Mouse (Mus musculus): ENCODE data around the gene Tgfbr3. TPM values are rescaled to one million over a fixed set of nuclear protein-coding genes. Genes with fewer than 3 reads are reported as not detected.
"Not testable (repeated sequence)": the region's sequence is repeated elsewhere in the genome, so short reads cannot be mapped to it uniquely, and the experiment has no call there.

The Tgfbr3 gene
- polyA plus RNA-seq, 1 experiment from 2014 or later = 12.1 TPM

DNA sequence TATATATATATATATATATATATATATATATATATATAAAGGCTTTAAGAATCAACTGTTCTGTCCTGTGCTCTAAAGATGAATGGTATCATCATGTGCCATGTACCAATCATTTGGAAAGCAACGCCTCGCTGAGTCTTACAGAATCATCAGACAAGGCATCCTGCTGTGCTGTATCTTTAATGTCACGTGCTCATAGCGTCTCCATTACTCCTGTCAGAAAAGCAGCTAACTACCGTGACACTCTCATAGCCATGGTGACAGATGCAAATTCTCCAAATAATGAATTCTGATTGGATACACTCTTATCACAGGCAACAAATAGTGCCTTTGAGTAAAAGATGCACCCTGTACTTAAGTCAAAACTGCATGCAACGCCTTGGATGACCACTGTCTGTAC is 40.7 kb downstream of the Tgfbr3 start:
- Histone ChIP-seq H3K27me3 (ENCODE audit: low read depth, poor library complexity, severe bottlenecking) (no peaks in the 10 kb centered on the region), H3K27ac (no peak overlapping the region), H3K9me3 (replicated peaks) (0 out of 2 replicates have a peak, but pooled peaks cover 4% of the 10 kb centered on the region), H3K36me3 (peaks cover 21% of the 10 kb centered on the region; the same call in 1 of the 2 replicates), H3K4me1 (peaks cover 44% of the 10 kb centered on the region), H3K4me3 (no peak overlapping the region)
- no peak for DNase-seq (ENCODE audit: low spot score)
- whole genome bisulfite sequencing = 92% methylated on average over 6 of the region's 6 CpGs

DNA sequence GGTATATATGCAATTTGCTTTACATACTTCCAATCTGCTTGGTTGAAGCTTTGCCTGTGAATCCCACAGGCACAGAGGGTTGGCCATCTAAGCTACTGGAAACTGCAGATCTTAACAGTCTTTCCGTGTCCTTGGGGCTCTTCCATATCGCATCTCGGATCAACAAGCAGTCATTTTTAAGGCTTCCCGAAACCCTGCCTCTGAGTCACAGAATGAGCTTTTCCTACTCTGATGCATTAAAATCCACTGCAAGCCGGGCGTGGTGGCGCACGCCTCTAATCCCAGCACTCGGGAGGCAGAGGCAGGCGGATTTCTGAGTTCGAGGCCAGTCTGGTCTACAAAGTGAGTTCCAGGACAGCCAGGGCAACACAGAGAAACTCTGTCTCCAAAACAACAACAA is 41.1 kb downstream of the Tgfbr3 start:
- H3K27me3 ChIP-seq (ENCODE audit: low read depth, poor library complexity, severe bottlenecking); DNase-seq (ENCODE audit: low spot score); H3K9me3 ChIP-seq (replicated peaks); H3K4me3 ChIP-seq: not testable (repeated sequence)
- 92% methylated on average over 11 of the region's 11 CpGs for WGBS
- peaks cover 18% of the 10 kb centered on the region; the same call in 1 of the 2 replicates for H3K36me3 ChIP-seq
- peak overlapping the region; percentile 44; the same call in 1 of the 2 replicates for H3K27ac ChIP-seq
- H3K4me1 ChIP-seq = peaks cover 44% of the 10 kb centered on the region

DNA sequence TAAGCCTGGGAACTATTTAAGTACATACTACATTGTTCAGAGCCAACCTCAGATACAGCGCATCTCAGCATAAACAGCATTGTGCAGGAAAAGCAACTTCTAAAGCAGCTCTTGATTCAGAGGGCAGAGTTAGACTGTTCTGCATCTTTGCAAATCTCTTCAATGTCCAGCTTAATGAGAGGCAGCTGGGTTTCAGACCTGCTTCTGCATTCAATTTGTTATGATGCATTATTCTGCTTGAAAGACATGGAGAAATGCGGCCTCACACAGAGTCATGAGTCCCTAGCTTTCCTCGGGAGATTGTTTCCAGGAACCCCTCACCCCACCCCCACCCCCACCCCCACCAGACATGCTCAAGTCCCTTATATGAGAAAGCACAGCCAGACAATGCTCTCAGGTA is 41.6 kb downstream of the Tgfbr3 start:
- peaks cover 40% of the 10 kb centered on the region for H3K4me1 ChIP-seq
- no peak overlapping the region for H3K4me3 ChIP-seq
- 45% methylated on average over 3 of the region's 3 CpGs for WGBS
- DNase-seq (ENCODE audit: low spot score) = no peak
- 0 out of 2 replicates have a peak, but pooled peaks cover 4% of the 10 kb centered on the region for H3K9me3 ChIP-seq (replicated peaks)
- H3K36me3 ChIP-seq = peaks cover 18% of the 10 kb centered on the region; the same call in 1 of the 2 replicates
- no peaks in the 10 kb centered on the region for H3K27me3 ChIP-seq (ENCODE audit: low read depth, poor library complexity, severe bottlenecking)
- peak overlapping the region; percentile 44; the same call in 1 of the 2 replicates for H3K27ac ChIP-seq

DNA sequence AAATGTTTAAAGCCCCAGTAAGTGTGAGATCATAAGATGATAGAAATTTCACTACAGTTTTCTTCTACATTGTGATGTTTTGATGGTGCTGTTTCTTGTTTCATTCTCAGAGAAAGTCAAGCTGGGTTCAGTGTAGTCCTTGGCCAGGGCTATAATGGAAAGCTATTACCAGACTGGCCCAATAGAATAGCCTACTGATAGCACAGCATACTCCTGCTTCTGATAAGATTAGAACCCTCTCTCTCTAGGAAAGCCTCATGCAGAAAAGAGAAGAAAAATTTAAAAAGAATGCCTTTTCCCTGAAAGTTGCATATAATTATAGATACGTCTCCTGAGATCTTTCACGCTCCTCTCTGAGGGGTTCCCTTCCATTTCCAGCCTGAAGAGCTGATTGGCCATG is 46.0 kb downstream of the Tgfbr3 start:
- Histone ChIP-seq H3K27ac (no peak overlapping the region), H3K27me3 (ENCODE audit: low read depth, poor library complexity, severe bottlenecking) (no peaks in the 10 kb centered on the region; the same call in 1 of the 2 replicates), H3K36me3 (peaks cover 5% of the 10 kb centered on the region; the same call in 1 of the 2 replicates), H3K4me1 (peaks cover 25% of the 10 kb centered on the region), H3K9me3 (replicated peaks) (no peaks in the 10 kb centered on the region), H3K4me3 (no peak overlapping the region)
- no peak for DNase-seq (ENCODE audit: low spot score)
- WGBS = 92% methylated on average over 2 of the region's 2 CpGs

DNA sequence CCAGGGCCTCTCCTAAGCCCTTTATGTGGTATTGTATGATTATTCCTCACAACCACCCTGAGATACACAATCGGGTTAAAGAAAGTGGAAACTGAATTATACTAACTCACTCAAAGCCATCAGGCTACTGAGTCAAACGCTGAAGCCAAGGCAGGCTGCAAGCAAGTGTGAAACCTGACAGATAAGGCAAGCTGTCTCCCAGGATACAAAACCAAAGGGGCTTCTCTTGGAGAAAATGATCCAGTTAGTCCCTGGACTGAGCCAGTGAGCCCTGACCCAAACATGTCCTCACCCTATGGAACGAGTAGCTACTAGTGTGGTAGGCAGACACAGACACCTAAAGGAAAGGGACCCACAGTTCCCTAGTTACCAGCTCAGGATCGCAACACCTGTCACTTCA is 46.4 kb downstream of the Tgfbr3 start:
- no peak for DNase-seq (ENCODE audit: low spot score)
- H3K4me3 ChIP-seq = no peak overlapping the region
- H3K27ac ChIP-seq = no peak overlapping the region
- H3K4me1 ChIP-seq = peaks cover 26% of the 10 kb centered on the region
- no peaks in the 10 kb centered on the region for H3K9me3 ChIP-seq (replicated peaks)
- H3K36me3 ChIP-seq = peaks cover 5% of the 10 kb centered on the region; the same call in 1 of the 2 replicates
- 75% methylated on average over 4 of the region's 4 CpGs for WGBS
- no peaks in the 10 kb centered on the region; the same call in 1 of the 2 replicates for H3K27me3 ChIP-seq (ENCODE audit: low read depth, poor library complexity, severe bottlenecking)

DNA sequence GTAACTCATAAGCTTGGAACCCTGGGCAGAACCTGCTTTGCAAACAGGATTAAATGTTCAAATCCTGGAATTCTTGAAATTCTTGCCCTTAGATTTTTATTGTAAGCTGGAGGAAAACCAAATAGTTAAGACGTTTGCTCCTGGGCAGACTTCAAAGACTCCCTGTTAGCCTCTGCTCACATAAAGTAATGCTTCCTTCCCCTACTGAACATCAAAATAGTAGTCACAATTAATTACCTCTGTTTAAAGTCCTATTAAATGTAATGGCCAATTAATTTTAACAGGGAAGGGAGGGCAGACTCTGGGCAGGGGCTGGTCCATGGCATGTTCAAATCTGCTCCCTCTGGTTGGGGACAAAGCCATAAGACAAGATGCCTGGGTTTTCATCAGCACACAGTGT is 49.2 kb downstream of the Tgfbr3 start:
- peaks cover 44% of the 10 kb centered on the region for H3K4me1 ChIP-seq
- H3K27ac ChIP-seq = no peak overlapping the region
- no peaks in the 10 kb centered on the region; the same call in 1 of the 2 replicates for H3K27me3 ChIP-seq (ENCODE audit: low read depth, poor library complexity, severe bottlenecking)
- H3K9me3 ChIP-seq (replicated peaks) = no peaks in the 10 kb centered on the region
- no peak overlapping the region for H3K4me3 ChIP-seq
- no peaks in the 10 kb centered on the region for H3K36me3 ChIP-seq
- no peak for DNase-seq (ENCODE audit: low spot score)
- 12% methylated on average over 1 of the region's 1 CpGs for WGBS

DNA sequence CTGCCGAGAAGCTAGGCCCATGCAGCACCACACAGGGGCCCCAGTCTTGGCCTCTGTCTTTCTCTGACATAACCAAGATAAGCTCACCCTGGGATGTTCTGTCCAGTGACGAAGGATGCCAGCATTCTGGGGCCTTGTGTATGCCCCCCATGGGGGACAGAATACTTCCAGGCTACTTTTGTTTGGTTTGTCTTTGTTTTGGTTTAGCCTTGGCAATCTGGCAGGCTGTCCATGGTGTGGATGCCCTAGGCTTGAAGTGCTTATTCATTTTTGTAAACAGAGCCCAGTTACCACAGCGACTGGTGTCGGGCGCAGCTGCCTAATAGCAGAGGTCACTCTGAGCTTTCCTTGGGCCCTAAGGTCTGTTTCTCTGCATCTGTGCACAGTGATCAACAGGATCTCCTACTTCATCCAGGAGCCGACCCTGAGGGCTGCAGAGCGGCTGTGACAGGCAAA is 51.4 kb downstream of the Tgfbr3 start:
- no peaks in the 10 kb centered on the region; the same call in 1 of the 2 replicates for H3K27me3 ChIP-seq (ENCODE audit: low read depth, poor library complexity, severe bottlenecking)
- no peak overlapping the region for H3K4me3 ChIP-seq
- no peak for DNase-seq (ENCODE audit: low spot score)
- H3K27ac ChIP-seq = peak overlapping the region; percentile 31; the same call in 1 of the 2 replicates
- peaks cover 66% of the 10 kb centered on the region for H3K4me1 ChIP-seq
- H3K36me3 ChIP-seq = no peaks in the 10 kb centered on the region
- 60% methylated on average over 7 of the region's 7 CpGs for WGBS
- no peaks in the 10 kb centered on the region for H3K9me3 ChIP-seq (replicated peaks)

DNA sequence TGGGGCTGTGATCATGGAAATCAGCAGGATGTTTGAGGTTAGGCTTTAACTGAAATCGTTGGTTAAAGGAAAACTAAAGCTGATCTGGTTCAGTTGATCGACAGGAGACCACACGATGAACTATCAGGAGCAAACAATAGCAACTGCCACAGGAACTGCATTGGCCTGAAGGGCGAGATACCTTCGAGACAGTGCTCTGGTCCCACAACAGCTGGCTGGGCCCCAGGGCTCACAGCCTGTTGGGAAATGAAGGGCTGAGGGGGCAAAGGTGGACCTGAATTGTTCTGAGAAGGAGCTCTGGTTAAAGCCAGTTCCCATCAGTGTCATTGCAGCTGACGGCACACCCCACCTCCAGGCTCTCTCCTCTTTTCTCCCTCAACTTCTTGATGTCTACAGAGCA is 52.5 kb downstream of the Tgfbr3 start:
- 80% methylated on average over 6 of the region's 6 CpGs for WGBS

DNA sequence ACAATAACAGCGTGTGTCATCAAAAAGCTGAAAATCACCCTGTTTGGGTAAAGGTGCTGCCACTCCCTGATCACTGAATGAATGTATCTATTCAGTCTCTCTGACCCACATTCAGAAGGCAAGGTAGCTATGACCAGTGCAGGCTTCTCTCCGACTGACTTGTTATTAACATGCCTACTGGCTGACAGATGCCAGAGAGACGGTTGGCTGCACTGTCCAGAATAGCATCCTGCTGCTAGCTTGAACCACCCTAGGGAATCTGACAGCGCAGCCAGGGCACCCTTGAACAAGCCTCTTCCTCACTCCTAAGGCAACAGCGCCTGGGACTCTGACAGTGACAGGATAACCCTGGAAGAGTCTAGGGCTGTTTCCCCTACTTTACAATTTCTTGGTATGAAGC is 53.4 kb downstream of the Tgfbr3 start:
- Histone ChIP-seq H3K36me3 (no peaks in the 10 kb centered on the region), H3K9me3 (replicated peaks) (no peaks in the 10 kb centered on the region), H3K4me1 (peaks cover 69% of the 10 kb centered on the region), H3K27ac (no peak overlapping the region), H3K27me3 (ENCODE audit: low read depth, poor library complexity, severe bottlenecking) (no peaks in the 10 kb centered on the region), H3K4me3 (no peak overlapping the region)
- WGBS = 89% methylated on average over 5 of the region's 5 CpGs
- no peak for DNase-seq (ENCODE audit: low spot score)

More for the DNA sequence above, 52.5 kb downstream of the Tgfbr3 start:
- no peaks in the 10 kb centered on the region; the same call in 1 of the 2 replicates for H3K27me3 ChIP-seq (ENCODE audit: low read depth, poor library complexity, severe bottlenecking)
- H3K4me3 ChIP-seq = no peak overlapping the region
- no peaks in the 10 kb centered on the region for H3K36me3 ChIP-seq
- DNase-seq (ENCODE audit: low spot score) = no peak
- H3K27ac ChIP-seq = peak overlapping the region; percentile 53; the same call in 1 of the 2 replicates
- H3K9me3 ChIP-seq (replicated peaks) = no peaks in the 10 kb centered on the region
- H3K4me1 ChIP-seq = peaks cover 66% of the 10 kb centered on the region

DNA sequence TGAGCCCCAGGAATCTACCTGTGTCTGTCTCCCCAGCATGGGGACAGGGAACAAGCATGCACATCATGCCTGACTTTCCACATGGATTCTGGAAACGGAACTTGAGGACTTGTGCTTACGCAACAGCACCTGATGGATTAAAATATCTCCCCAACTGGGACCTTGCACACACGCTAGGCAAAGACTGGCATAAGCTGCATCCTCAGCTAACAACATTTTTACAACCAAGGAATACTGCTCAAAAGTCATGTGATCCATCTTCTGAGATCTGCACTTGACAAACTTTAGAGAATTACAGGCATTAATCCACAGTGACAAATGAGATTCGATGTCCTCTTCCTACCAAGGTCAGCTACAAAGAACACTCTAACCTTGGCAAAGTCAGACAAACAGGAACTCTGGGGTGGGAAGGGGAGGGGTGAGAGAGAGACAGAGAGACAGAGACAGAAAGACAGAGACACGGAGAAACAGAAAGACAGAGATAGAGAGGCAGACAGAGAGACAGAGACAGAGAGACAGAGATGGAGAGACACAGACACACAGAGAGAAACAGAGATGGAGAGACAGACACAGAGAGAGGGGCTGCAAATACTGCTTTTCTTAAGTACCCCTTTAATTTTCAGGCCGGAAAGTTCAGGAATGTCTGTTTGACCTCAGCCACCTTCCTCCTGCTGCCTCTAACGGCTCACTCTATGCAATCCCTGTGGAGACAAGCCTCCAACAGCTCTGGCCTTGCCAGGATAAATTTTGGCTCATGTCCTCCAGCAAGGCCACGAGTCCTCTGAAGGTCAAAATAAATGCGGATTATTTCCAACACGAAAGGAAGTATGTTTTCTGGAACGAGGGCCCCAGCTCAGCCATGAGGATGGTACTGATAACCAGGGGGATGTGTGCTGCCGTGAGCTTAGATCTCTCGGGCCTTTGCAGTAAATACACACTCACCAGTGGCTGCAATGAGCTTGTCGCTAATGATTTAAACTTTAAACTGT is 55.8 kb downstream of the Tgfbr3 start:
- H3K9me3 ChIP-seq (replicated peaks) = no peaks in the 10 kb centered on the region
- WGBS = 70% methylated on average over 14 of the region's 14 CpGs
- no peak for DNase-seq (ENCODE audit: low spot score)
- H3K4me3 ChIP-seq = no peak overlapping the region
- H3K4me1 ChIP-seq = peaks cover 67% of the 10 kb centered on the region
- H3K36me3 ChIP-seq = no peaks in the 10 kb centered on the region
- no peaks in the 10 kb centered on the region for H3K27me3 ChIP-seq (ENCODE audit: low read depth, poor library complexity, severe bottlenecking)
- H3K27ac ChIP-seq = peak overlapping the region; percentile 63

DNA sequence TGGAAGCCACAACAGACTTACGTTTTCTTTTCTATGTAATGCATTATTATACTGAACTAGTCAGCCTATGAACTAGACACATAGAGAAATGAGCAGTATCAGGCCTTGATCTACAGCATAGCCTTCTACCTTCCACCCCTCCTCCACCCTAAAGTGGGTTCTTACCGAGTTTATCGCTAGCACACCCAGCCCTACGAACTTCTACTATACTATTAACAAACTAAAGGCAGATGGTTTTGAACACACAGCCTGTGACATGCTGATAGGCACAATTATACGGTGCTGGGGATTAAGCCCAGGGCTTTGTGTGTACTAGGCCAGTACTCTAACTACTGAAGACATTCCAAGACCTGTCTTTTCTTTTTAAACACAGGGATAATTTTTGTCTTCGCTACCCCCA is 59.2 kb downstream of the Tgfbr3 start:
- H3K4me3 ChIP-seq = no peak overlapping the region
- no peak overlapping the region for H3K27ac ChIP-seq
- DNase-seq (ENCODE audit: low spot score) = no peak
- H3K36me3 ChIP-seq = peaks cover 5% of the 10 kb centered on the region
- WGBS = 86% methylated on average over 6 of the region's 6 CpGs
- H3K4me1 ChIP-seq = peaks cover 45% of the 10 kb centered on the region
- no peaks in the 10 kb centered on the region for H3K9me3 ChIP-seq (replicated peaks)
- H3K27me3 ChIP-seq (ENCODE audit: low read depth, poor library complexity, severe bottlenecking) = no peaks in the 10 kb centered on the region

DNA sequence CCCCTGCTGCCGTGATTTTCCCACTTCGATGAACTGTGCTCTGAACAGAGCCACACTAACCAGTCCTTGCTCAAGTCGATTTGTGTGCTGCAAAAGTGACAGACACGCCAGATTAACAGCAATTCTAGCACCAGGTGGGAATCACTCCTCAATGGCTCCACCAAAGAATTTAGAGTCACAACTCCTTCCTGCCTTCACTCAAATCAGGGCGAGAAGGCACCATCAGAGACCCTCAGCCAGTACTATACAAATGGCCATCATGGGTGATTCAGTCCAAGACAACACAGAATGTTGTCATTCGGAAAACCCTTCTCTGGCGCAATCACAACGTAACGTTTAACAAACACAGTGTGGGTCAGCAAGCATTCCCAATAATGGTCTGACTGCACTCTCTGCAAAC is 60.4 kb downstream of the Tgfbr3 start:
- 88% methylated on average over 9 of the region's 9 CpGs for WGBS
- H3K4me1 ChIP-seq = peaks cover 42% of the 10 kb centered on the region

DNA sequence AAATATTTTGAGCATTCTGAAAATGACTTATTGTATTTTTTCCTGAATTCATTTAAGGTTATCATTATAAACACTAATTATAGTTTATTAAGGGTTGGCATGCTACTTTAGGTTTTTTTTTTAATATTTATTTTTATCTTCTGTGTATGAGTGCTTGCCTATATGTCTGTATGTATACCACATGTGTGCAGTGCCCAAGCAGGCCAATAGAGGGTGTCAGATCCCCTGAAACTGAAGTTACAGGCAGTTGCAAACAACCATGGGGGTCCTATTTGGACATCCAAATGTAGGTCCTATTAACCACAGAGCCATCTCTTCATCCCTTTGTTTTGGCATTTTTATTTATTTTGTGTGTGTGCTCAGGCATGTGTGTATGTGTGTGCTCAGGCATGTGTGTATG is 61.8 kb downstream of the Tgfbr3 start:
- H3K27ac ChIP-seq = no peak overlapping the region
- H3K36me3 ChIP-seq = peaks cover 5% of the 10 kb centered on the region
- H3K9me3 ChIP-seq (replicated peaks) = no peaks in the 10 kb centered on the region
- no peak overlapping the region for H3K4me3 ChIP-seq
- H3K4me1 ChIP-seq = peaks cover 47% of the 10 kb centered on the region
- no peak for DNase-seq (ENCODE audit: low spot score)
- H3K27me3 ChIP-seq (ENCODE audit: low read depth, poor library complexity, severe bottlenecking) = no peaks in the 10 kb centered on the region

More for the DNA sequence above, 60.4 kb downstream of the Tgfbr3 start:
- no peak for DNase-seq (ENCODE audit: low spot score)
- Histone ChIP-seq H3K27ac (peak overlapping the region; percentile 9; the same call in 1 of the 2 replicates), H3K36me3 (peaks cover 5% of the 10 kb centered on the region), H3K4me3 (no peak overlapping the region), H3K27me3 (ENCODE audit: low read depth, poor library complexity, severe bottlenecking) (no peaks in the 10 kb centered on the region), H3K9me3 (replicated peaks) (no peaks in the 10 kb centered on the region)
